Mouse (Mus musculus): ENCODE data around the gene Msl1. TPM values are rescaled to one million over a fixed set of nuclear protein-coding genes. Genes with fewer than 3 reads are reported as not detected.

The Msl1 gene
- polyA plus RNA-seq, 1 experiment = 123 TPM

GRCm38 (mm10) chr11:98837231-98837704 lies 42.0 kb downstream of the Msl1 start:
- DNase-seq (ENCODE audit: extremely low spot score in 1 of 2, low spot score in 1 of 2) = no peak

- DNase-seq (ENCODE audit: extremely low spot score in 1 of 2, low spot score in 1 of 2) = peak in 1 of 2 experiments; percentile 49
Observed at GRCm38 (mm10) chr11:98837917-98838316, 42.6 kb downstream of the Msl1 start.

- DNase-seq (ENCODE audit: extremely low spot score in 1 of 2, low spot score in 1 of 2) = peak; percentile 78 to 89
Observed at GRCm38 (mm10) chr11:98838512-98838911, 43.2 kb downstream of the Msl1 start.

DNA sequence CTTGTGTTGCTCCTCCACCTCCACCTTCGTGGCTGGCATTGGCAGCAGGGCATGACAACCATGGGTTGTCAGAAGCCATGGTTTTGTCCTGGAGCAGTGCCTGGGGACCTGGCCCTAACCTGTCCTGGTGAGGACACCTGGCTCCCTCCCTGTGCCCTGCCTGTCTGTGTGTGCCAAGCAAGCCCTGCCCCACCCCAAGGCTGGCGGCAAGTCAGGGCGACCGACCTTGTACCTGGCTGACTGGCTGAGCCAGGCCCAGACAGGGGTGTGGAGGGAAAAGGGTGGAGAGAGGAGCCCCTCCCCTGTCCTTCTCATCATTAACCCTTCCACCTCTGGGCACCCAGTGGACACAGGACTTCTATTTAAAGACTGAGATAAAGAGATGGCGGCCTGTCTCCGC lies 44.1 kb downstream of the Msl1 start:
- no peak for DNase-seq (ENCODE audit: extremely low spot score in 1 of 2, low spot score in 1 of 2)

GRCm38 (mm10) chr11:98839897-98840296 lies 44.6 kb downstream of the Msl1 start:
- DNase-seq (ENCODE audit: extremely low spot score in 1 of 2, low spot score in 1 of 2) = no peak

DNA sequence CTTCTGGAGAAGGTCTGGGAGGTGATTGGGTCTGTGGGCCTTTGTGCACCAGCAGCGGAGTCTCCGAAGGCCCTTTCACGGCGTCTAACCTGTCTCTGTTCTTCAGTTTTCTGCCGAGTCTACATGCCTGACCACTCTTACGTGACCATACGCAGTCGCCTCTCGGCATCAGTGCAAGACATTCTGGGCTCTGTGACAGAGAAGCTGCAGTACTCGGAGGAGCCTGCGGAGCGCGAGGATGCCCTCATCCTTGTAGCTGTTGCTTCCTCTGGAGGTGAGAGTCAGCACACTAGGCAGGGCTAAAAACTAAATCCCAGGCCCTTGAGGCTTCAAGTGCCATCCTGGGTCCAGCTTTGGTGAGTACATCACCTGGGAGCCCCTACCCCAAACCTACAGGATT lies 50.7 kb downstream of the Msl1 start:
- DNase-seq (ENCODE audit: extremely low spot score in 1 of 2, low spot score in 1 of 2) = no peak

DNA sequence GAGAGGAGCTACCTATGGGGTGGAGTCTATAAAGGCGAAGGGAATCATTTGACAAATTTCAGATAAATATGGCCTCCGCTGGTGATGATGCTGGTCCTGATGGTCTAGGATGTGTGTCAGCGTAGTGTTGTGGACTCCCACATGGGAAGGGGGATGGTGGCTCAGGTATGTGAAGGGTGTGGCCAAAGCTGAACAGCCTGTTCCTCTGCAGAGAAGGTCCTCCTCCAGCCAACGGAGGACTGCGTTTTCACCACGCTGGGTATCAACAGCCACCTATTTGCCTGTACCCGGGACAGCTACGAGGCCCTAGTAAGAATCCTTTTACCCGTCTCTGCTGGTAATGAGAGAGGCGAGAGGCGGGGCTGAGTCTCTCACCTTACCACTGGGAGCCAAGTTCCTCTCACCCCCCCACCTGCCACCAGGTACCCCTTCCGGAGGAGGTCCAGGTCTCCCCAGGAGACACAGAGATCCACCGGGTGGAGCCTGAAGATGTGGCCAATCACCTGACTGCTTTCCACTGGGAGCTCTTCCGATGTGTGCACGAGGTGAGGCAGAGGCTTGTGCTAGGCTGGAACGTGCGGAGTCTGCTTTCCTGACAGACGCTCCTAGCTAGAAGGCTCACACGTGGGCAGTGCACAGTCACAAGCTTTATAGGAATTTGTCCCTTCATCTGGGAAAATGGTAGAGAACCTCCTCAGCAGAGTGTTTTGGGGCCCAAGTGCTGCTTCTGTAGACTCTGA lies 51.7 kb downstream of the Msl1 start:
- no peak for DNase-seq (ENCODE audit: extremely low spot score in 1 of 2, low spot score in 1 of 2)

DNA sequence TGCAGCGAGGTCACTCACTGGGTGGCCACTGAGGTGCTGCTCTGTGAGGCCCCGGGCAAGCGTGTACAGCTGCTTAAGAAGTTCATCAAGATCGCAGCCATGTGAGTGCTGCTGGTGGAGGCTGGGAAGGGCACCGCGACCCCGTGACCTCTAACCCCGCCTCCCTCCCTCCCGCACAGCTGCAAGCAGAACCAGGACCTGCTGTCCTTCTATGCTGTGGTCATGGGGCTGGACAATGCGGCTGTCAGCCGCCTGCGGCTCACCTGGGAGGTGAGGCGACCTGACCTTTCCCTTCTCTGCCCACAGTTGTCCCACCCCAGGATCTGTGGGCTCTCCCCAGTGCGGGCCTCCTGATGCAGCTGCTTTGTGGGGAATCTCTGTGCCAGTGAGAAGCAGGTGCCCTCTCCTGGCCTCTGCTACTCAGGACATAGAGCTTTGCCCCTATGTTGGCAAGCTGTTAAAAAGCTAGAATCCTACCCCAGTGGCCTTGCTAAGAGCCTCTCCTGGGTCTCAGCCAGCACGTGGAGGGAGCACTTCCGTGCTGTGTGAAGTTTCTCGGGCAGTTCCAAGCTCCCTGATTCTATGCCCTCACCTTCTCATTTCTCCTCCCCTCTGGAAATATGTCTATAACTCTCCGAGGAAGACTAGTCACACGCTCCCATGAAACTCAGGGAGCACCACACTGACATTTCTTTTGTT lies 54.0 kb downstream of the Msl1 start:
- DNase-seq (ENCODE audit: extremely low spot score in 1 of 2, low spot score in 1 of 2) = no peak

- no peak for DNase-seq (ENCODE audit: extremely low spot score in 1 of 2, low spot score in 1 of 2)
Observed at GRCm38 (mm10) chr11:98850100-98851093, 55.1 kb downstream of the Msl1 start.

DNA sequence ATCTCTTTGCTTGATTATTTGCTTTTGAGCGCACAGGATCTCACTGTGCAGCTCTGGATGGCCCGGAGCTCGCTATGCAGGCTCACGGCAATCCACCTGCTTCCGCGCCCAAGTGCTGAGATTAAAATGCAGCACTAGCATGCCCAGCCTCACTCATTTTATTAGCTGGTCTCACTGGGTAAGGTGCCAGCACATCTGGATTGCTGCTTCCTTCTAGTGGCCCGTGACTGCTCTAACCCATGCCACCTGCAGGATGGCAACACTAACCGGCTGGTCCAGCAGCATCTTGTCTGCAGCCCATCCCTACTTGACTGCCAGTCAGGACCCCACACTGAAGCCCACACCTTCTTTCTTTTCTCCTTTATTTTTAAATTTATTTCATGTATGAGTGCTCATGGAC lies 58.8 kb downstream of the Msl1 start:
- no peak for DNase-seq (ENCODE audit: extremely low spot score in 1 of 2, low spot score in 1 of 2)

DNA sequence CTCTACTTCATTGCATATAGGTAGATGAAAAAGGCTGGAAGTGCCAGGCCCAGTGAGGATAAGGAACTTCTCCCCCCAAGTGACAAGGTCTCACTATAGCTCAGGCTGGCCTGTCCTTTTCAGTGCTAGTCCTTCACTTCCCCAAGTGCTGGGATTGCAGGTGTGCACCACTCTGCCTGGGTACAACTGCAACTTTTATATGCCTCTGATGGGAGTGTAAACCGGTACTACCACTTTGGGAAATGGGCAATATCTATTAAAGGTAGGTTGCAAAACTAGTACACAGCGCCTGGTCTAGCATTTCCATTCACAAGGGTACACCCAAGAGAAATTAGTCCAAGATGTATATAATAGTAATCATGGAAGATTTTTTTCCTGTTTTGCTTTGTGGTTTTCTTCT lies 59.3 kb downstream of the Msl1 start:
- no peak for DNase-seq (ENCODE audit: extremely low spot score in 1 of 2, low spot score in 1 of 2)

Other genes starting within 250 kb of the Msl1 start
- 0.17 and 0.32 TPM in 2 replicates for gene Ikzf3, start 249.5 kb upstream of the Msl1 start, polyA plus RNA-seq (2012; rRNA removed)
- 0.10 TPM in 1 of 2 replicates, not detected in the other for gene Zpbp2, start 244.4 kb upstream of the Msl1 start, polyA plus RNA-seq (2012; rRNA removed)
- 54.6 and 57.1 TPM in 2 replicates for gene Ormdl3, start 208.1 kb upstream of the Msl1 start, polyA plus RNA-seq (2012; rRNA removed)
- gene Lrrc3c, start 197.2 kb upstream of the Msl1 start, polyA plus RNA-seq (2012; rRNA removed) = not detected in 2 replicates
- 0.25 and 0.36 TPM in 2 replicates for gene Gm12355, start 169.9 kb upstream of the Msl1 start, polyA plus RNA-seq (2012; rRNA removed)
- gene Gsdma3, start 169.2 kb upstream of the Msl1 start, polyA plus RNA-seq (2012; rRNA removed) = not detected in 2 replicates
- gene Gsdma2, start 148.8 kb upstream of the Msl1 start, polyA plus RNA-seq (2012; rRNA removed) = not detected in 2 replicates
- gene Gsdma, start 131.2 kb upstream of the Msl1 start, polyA plus RNA-seq (2012; rRNA removed) = 0.15 and 0.16 TPM in 2 replicates
- gene Psmd3, start 113.0 kb upstream of the Msl1 start, polyA plus RNA-seq (2012; rRNA removed) = 166 and 177 TPM in 2 replicates
- not detected in 2 replicates for gene Csf3, start 94.3 kb upstream of the Msl1 start, polyA plus RNA-seq (2012; rRNA removed)
- gene Med24, start 66.1 kb upstream of the Msl1 start, polyA plus RNA-seq (2012; rRNA removed) = 137 and 157 TPM in 2 replicates
- 770 and 851 TPM in 2 replicates for gene Thra, start 54.9 kb upstream of the Msl1 start, polyA plus RNA-seq (2012; rRNA removed)
- gene Nr1d1, start 20.2 kb upstream of the Msl1 start, polyA plus RNA-seq (2012; rRNA removed) = 124 and 126 TPM in 2 replicates
- 47.8 TPM in 2 replicates for gene Casc3, start 9.4 kb downstream of the Msl1 start, polyA plus RNA-seq (2012; rRNA removed)
- 167 and 174 TPM in 2 replicates for gene Rapgefl1, start 41.3 kb downstream of the Msl1 start, polyA plus RNA-seq (2012; rRNA removed)
- 26.3 and 26.7 TPM in 2 replicates for gene Wipf2, start 68.1 kb downstream of the Msl1 start, polyA plus RNA-seq (2012; rRNA removed)
- gene Cdc6, start 112.3 kb downstream of the Msl1 start, polyA plus RNA-seq (2012; rRNA removed) = 0.62 and 0.67 TPM in 2 replicates
- gene Rara, start 132.3 kb downstream of the Msl1 start, polyA plus RNA-seq (2012; rRNA removed) = 6.4 and 7.9 TPM in 2 replicates
- 2.9 and 3.3 TPM in 2 replicates for gene Gjd3, start 187.5 kb downstream of the Msl1 start, polyA plus RNA-seq (2012; rRNA removed)
- 2.1 and 3.1 TPM in 2 replicates for gene Top2a, start 228.7 kb downstream of the Msl1 start, polyA plus RNA-seq (2012; rRNA removed)
- gene Igfbp4, start 245.7 kb downstream of the Msl1 start, polyA plus RNA-seq (2012; rRNA removed) = 64.3 and 86.3 TPM in 2 replicates

Data from frontal cortex, adult 2 months (tissue).